Mouse (Mus musculus) limb, embryonic 11.5 days (tissue): ENCODE measurements around the gene Asic2. TPM values are rescaled to one million over a fixed set of nuclear protein-coding genes. Genes with fewer than 3 reads are reported as not detected.

Source experiments
- ATAC-seq: fragments of 200-750 bp; cut with Nextera tagmentation; 2 replicates; pipeline ENCODE4 v1.8.0; 2017; ENCODE audit warnings: low read depth; ENCODE audit not compliant: insufficient number of reproducible peaks, low FRiP score, low TSS enrichment
- DNase-seq: peaks from one replicate; pipeline ENCODE4 v3.0.0-alpha.2; 2015; ENCODE audit warnings: low spot score
- H3K27ac ChIP-seq: fragments of 300-500 bp; sonication (generic); replicated peaks from 2 replicates; pipeline ENCODE4 v1.5.1; 2014; ENCODE audit warnings: low read depth, mild to moderate bottlenecking, low read length
- H3K27me3 ChIP-seq: fragments of 300-500 bp; sonication (generic); 2 replicates; pipeline ENCODE4 v1.6.1; 2014; ENCODE audit warnings: mild to moderate bottlenecking, low read length, mixed read lengths; ENCODE audit not compliant: control insufficient read depth, insufficient read depth
- H3K36me3 ChIP-seq: fragments of 300-500 bp; sonication (generic); 2 replicates; pipeline ENCODE4 v1.6.1; 2014; ENCODE audit warnings: mild to moderate bottlenecking, low read length, moderate library complexity, mixed read lengths; ENCODE audit not compliant: control insufficient read depth, insufficient read depth
- H3K4me1 ChIP-seq: fragments of 300-500 bp; sonication (generic); 2 replicates; pipeline ENCODE4 v1.6.1; 2014; ENCODE audit warnings: low read length, mixed read lengths; ENCODE audit not compliant: control insufficient read depth, insufficient read depth
- H3K4me2 ChIP-seq: fragments of 300-500 bp; sonication (generic); 2 replicates; pipeline ENCODE4 v1.6.1; 2014; ENCODE audit warnings: low read depth, mild to moderate bottlenecking, moderate library complexity; ENCODE audit not compliant: severe bottlenecking
- H3K4me3 ChIP-seq: fragments of 300-500 bp; sonication (generic); 2 replicates; pipeline ENCODE4 v1.5.1; 2014; ENCODE audit warnings: low read depth, low read length
- H3K9ac ChIP-seq: fragments of 300-500 bp; sonication (generic); 2 replicates; pipeline ENCODE4 v1.6.1; 2014; ENCODE audit warnings: mild to moderate bottlenecking, low read length
- H3K9me3 ChIP-seq: fragments of 300-500 bp; sonication (generic); 2 replicates; pipeline ENCODE4 v1.6.1; 2016; ENCODE audit warnings: low read length; ENCODE audit not compliant: control insufficient read depth
- WGBS: fragments of 180-500 bp; shearing (Covaris S2); extraction: QIAGEN DNeasy Blood & Tissue Kit; methylation state at CpG from one replicate; pipeline ENCODE4 v1.1.7; 2014; 5-methylcytosine and 5-hydroxymethylcytosine counted together
- polyA plus RNA-seq: library from polyadenylated mRNA; unstranded; fragments of >200 nt; fragmentation: Nextera tagmentation; extraction: Ambion mirVana; gene quantifications from 2 replicates; pipeline ENCODE4 v1.2.1, GENCODE M21; 2014

Asic2 gene
- polyA plus RNA-seq, 1 experiment from 2014 or later = 0.27 TPM

DNA sequence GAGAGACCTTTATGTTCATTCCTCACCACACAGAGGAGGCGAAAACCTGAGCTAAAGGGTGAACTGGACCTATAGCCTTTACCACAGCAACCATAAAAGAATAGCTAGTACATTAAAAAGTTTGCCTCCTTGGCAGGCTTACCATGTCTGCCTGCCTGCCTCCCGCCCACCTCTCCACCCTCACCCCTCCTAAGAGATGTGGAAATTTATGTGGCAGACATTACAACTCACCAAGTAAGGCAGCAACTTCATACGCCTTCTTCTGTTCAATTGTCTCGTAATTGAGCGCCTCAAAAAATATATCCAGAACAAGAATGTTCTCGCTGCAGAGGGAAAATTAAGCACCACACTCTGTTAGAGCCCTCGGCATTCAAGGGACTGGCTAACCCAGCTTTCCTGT, 1081.9 kb downstream of the Asic2 start:
- no peaks in the 10 kb centered on the region for H3K27me3 ChIP-seq
- H3K4me3 ChIP-seq = no peak overlapping the region
- WGBS = 82% methylated on average over 7 of the region's 7 CpGs
- H3K9ac ChIP-seq = no peak overlapping the region
- DNase-seq = no peak
- H3K4me1 ChIP-seq = no peaks in the 10 kb centered on the region
- no peak overlapping the region for H3K27ac ChIP-seq
- no peak for ATAC-seq
- no peak overlapping the region for H3K4me2 ChIP-seq
- no peaks in the 10 kb centered on the region for H3K36me3 ChIP-seq
- no peaks in the 10 kb centered on the region for H3K9me3 ChIP-seq

DNA sequence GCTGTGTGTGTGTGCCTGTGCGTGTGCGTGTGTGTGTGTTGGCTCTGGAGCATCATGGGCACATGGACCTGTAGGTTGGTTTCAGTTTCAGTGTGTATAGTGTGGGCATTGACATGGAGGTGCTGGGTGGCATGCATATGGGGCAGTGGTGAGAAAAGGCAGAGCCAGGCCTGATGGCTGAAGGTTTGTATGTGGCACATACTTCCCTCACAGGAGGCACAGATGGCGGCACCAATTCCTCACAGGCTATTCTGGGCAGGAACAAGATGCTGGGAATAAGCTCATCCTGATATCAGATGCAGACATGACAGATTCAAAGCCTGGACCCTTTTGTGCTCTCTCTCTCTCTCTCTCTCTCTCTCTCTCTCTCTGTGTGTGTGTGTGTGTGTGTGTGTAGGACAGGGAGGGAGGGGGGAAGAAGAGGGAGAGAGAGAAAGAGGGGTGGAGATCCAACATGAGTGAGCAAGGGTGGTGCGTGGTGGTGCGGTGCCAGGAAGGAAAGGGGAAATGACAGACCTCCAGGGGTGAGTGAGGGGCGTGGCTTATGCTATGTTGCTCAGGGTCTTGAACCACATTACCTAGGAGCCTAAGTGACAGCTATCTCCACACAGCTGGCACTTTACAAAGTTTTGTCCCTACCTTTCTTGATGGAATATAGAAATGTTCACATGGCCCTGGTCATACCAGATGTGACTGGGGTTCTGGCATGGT, 1083.6 kb downstream of the Asic2 start:
- Histone ChIP-seq H3K36me3 (no peaks in the 10 kb centered on the region), H3K27me3 (no peaks in the 10 kb centered on the region), H3K4me1 (no peaks in the 10 kb centered on the region), H3K4me2 (no peak overlapping the region), H3K4me3 (no peak overlapping the region), H3K9me3 (no peaks in the 10 kb centered on the region), H3K9ac (no peak overlapping the region), H3K27ac (no peak overlapping the region)
- DNase-seq (no peak), ATAC-seq (no peak)
- 79% methylated on average over 6 of the region's 6 CpGs for WGBS

DNA sequence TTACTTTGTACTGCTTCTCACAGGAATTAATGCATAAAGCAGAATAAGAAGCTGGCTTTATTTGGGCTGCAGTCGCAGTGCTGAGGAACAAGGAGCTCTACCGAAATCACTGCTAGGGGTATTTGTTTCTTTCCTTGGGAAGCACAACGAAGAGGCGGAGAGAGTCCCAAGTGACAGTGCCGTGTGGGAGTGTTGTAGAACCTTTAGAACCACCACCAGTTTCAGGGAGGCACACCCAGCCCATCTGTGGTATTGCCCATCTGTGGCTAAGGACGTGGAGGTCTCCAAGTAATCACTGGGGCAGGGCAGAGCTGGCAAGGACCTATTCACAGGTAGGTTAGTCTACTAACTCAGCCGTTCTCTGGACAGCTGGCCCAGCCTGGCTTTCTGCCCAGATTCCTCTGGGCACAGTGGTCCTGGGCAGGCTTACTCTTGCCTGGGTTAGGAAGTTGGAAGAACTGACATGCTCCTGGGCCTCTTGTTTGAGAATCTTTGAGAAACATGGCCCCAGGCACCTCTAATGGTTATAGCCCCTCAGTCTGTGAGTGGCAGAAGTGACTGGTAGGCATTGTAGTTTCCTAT, 1085.9 kb downstream of the Asic2 start:
- ATAC-seq = no peak
- H3K9me3 ChIP-seq = no peaks in the 10 kb centered on the region
- no peak overlapping the region for H3K27ac ChIP-seq
- H3K4me1 ChIP-seq = no peaks in the 10 kb centered on the region
- H3K4me2 ChIP-seq = no peak overlapping the region
- H3K27me3 ChIP-seq = no peaks in the 10 kb centered on the region
- WGBS = 84% methylated on average over 7 of the region's 7 CpGs
- no peak overlapping the region for H3K4me3 ChIP-seq
- no peaks in the 10 kb centered on the region for H3K36me3 ChIP-seq
- H3K9ac ChIP-seq = no peak overlapping the region
- DNase-seq = no peak

DNA sequence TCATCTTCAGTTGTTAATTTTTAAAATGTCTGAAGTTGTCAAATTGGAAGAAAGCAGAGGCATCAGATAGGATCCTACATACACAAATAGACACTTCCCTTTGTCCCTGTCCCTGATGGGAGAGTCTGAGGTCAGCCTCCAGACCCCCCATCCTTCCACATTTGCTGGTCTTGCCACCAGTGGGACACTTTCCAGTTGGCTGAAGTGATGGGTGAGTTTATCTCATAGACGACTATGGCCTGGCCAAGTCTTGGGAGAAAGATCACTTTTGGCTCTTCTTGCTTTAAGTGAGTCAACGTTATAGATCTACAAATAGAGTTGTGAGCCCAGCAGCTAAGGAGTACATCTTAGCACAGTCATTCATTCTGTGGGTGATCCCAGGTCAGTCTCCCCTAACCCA, 1090.2 kb downstream of the Asic2 start:
- Histone ChIP-seq H3K4me2 (no peak overlapping the region), H3K9ac (no peak overlapping the region), H3K4me3 (no peak overlapping the region), H3K27ac (no peak overlapping the region), H3K4me1 (no peaks in the 10 kb centered on the region), H3K9me3 (no peaks in the 10 kb centered on the region), H3K36me3 (no peaks in the 10 kb centered on the region), H3K27me3 (no peaks in the 10 kb centered on the region)
- DNase-seq = no peak
- WGBS = 90% methylated on average over 2 of the region's 2 CpGs
- no peak for ATAC-seq

DNA sequence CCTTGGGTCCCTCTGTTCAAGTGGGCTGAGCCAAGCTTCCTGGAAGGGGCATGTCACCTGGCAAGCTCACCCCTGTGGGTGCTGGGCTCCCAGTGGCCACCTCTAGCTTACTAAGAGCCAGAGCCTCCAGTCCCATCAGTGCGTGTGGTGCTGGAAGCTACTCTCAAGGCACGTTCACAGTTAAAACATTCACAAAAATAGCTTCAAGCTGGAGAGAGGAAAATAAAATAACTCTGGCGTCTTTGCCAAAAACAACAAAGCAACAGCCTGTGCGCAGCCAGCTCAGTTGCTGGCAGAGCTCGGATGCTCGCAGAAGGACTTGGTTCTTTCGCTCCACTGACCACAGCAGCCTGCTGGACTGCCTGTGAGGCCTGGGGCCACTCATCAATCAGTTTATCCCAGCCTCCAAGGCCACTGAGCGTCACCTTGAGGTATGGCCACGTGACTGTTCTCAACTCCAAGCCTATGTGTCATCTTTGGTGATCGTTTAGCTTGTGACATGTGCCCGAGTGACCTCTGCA, 1091.1 kb downstream of the Asic2 start:
- 69% methylated on average over 11 of the region's 11 CpGs for WGBS
- Histone ChIP-seq H3K9me3 (no peaks in the 10 kb centered on the region), H3K27me3 (no peaks in the 10 kb centered on the region), H3K27ac (no peak overlapping the region), H3K36me3 (no peaks in the 10 kb centered on the region), H3K4me2 (no peak overlapping the region), H3K4me3 (no peak overlapping the region), H3K9ac (no peak overlapping the region), H3K4me1 (no peaks in the 10 kb centered on the region)
- ATAC-seq (no peak), DNase-seq (no peak)

DNA sequence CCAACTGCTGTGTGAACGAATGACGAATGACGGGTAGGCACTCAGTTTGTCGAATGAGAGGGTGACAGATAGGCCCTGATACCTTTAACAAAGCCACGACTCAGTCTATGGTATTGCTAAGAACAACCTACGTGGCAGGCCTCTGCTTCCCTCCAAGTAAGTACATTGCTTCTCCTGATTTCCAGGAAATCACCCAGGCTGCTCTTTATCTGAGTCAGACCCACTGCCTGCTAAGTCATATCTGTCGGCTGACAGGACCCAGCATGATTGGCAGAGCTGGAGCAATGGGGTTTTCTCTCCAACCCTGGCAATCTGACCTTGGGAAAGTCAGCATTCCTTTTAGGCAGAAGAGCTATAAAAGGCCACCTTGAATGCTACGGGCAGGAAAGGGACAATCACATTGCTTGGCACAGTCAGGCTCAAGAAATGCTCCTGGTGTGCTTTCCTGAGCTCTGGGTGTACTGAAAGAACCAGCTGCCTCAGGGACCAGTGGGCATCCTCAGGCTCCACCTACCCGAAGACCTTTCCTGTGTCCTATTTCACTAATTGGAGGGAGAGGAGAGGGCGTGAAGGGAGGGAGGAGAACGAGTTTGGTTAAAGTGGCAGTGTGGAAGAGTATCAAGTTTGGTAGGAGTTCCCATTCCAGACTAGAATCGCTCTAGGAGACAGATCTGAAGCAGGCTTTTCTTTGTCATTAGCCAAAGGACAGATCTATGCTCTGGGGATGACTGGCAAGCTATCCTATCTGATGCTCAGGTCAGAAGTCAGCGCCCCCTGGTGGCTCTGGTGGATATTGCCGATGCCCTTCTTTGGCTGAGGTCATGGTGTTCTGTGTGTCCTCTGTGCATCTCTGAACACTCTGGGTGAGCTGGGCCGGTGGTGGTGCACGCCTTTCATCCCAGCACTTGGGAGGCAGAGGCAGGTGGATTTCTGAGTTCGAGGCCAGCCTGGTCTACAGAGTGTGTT, 1095.5 kb downstream of the Asic2 start:
- no peak overlapping the region for H3K27ac ChIP-seq
- ATAC-seq = no peak
- no peaks in the 10 kb centered on the region for H3K4me1 ChIP-seq

DNA sequence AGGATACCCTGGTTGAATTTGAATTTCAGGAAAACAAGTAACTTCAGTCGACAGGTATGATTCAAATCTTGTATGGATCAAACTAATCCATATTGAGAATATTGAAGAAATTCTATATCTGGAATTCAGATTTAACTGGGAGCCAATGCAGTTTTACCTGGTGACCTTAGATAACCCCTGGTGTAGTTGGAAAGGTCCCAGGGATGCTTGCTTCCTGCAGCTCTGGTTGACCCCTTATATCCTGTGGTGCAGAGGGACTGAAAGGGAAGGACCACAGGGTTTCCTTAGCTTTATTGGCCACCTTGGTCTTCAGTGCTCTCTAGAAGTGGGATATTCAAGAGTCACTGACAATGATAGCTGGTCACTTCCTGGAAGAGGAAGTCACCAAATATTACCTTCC, 1100.2 kb downstream of the Asic2 start:
- Histone ChIP-seq H3K9me3 (no peaks in the 10 kb centered on the region), H3K4me2 (no peak overlapping the region), H3K27ac (no peak overlapping the region), H3K36me3 (no peaks in the 10 kb centered on the region), H3K9ac (no peak overlapping the region), H3K4me3 (no peak overlapping the region), H3K27me3 (no peaks in the 10 kb centered on the region), H3K4me1 (no peaks in the 10 kb centered on the region)
- no peak for ATAC-seq
- WGBS = 95% methylated on average over 1 of the region's 1 CpGs
- DNase-seq = no peak

More for the DNA sequence above, 1095.5 kb downstream of the Asic2 start:
- Histone ChIP-seq H3K9ac (no peak overlapping the region), H3K27me3 (no peaks in the 10 kb centered on the region), H3K4me3 (no peak overlapping the region), H3K4me2 (no peak overlapping the region), H3K36me3 (no peaks in the 10 kb centered on the region), H3K9me3 (no peaks in the 10 kb centered on the region)
- 61% methylated on average over 17 of the region's 17 CpGs for WGBS
- DNase-seq = peak; percentile 81

DNA sequence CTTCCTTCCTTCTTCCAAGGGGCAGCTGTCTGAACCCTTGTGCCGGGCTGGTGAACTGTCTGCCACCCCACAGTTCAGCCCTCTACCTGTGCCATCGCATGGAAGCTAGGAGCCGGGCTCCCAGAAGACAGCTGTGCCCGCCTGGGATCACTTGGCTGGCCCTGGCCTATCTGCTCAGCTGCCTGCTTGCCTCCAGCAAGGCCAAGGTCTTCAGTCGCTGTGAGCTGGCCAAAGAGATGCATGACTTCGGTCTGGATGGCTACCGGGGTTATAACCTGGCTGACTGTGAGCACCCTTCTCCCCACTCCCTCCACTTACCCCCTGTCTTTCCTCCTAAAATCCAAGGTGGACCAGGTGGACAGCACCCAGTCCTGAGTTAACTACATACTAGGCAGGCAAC, 1105.3 kb downstream of the Asic2 start:
- Histone ChIP-seq H3K4me2 (no peak overlapping the region), H3K9ac (no peak overlapping the region), H3K27me3 (no peaks in the 10 kb centered on the region), H3K4me1 (no peaks in the 10 kb centered on the region), H3K27ac (no peak overlapping the region), H3K36me3 (no peaks in the 10 kb centered on the region), H3K4me3 (no peak overlapping the region), H3K9me3 (no peaks in the 10 kb centered on the region)
- no peak for DNase-seq
- 88% methylated on average over 7 of the region's 7 CpGs for WGBS
- no peak for ATAC-seq
